Mouse (Mus musculus) E14TG2a.4 (cell line): ENCODE data around the gene Pih1d1.
"Not testable (repeated sequence)": the region's sequence is repeated elsewhere in the genome, so short reads cannot be mapped to it uniquely, and the experiment has no call there.

Experiments
- H3K27me3 ChIP-seq: 2 replicates; pipeline ENCODE4 v1.6.1; 2014; ENCODE audit warnings: low read length, control low read depth; ENCODE audit not compliant: insufficient read depth
- H3K36me3 ChIP-seq: 2 replicates; pipeline ENCODE4 v1.6.1; 2014; ENCODE audit warnings: low read length, control low read depth; ENCODE audit not compliant: insufficient read depth
- H3K4me1 ChIP-seq: replicated peaks from 2 replicates; pipeline ENCODE4 v1.6.1; 2014; ENCODE audit warnings: low read depth, low read length, control low read depth
- H3K4me3 ChIP-seq: replicated peaks from 2 replicates; pipeline ENCODE4 v1.5.1; 2014; ENCODE audit warnings: mild to moderate bottlenecking, low read length
- H3K9me3 ChIP-seq: 2 replicates; pipeline ENCODE4 v1.6.1; 2014; ENCODE audit warnings: low read length, control low read depth
- CTCF ChIP-seq: conservative IDR thresholded peaks from 2 replicates; pipeline ENCODE4 v1.5.1; 2014; ENCODE audit warnings: low read length
- NANOG ChIP-seq: IDR thresholded peaks from 2 replicates; pipeline ENCODE4 v1.6.1; 2014; ENCODE audit warnings: borderline replicate concordance, low read length, mixed read lengths
- POU5F1 ChIP-seq: IDR thresholded peaks from 2 replicates; pipeline ENCODE4 v1.6.1; 2014; ENCODE audit warnings: low read length, borderline replicate concordance

Pih1d1 gene

DNA sequence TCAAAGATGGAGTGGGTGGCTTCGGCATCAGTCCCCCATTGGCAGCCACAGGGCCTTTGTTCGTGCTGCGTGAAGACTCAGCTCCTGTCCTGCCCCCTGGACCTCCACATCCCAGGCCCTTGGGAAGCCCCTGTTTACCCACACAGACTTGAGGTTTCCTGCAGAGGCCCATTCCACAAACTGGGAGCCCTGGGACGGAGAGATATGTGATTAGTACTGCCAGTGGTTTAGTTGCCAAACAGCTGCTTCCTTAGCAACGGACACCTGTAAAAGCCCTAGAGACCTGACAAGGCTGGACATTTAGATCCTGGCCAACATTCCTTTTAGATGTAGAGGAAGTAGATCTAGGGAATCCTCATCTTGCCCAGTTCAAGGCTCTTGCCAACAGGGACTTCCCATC lies 12.2 kb upstream of the Pih1d1 start:
- no peak overlapping the region for H3K4me3 ChIP-seq
- H3K4me1 ChIP-seq: peaks cover 12% of the 10 kb centered on the region
- TF ChIP-seq CTCF: no peak
- no peak for TF ChIP-seq NANOG
- TF ChIP-seq POU5F1: no peak
- H3K36me3 ChIP-seq: peaks cover 66% of the 10 kb centered on the region
- H3K27me3 ChIP-seq: peaks cover 9% of the 10 kb centered on the region; the same call in 1 of the 2 replicates
- no peaks in the 10 kb centered on the region for H3K9me3 ChIP-seq

GRCm38 (mm10) chr7:45144368-45145174 lies 9.5 kb upstream of the Pih1d1 start:
- Histone ChIP-seq H3K4me3 (no peak overlapping the region), H3K27me3 (no peaks in the 10 kb centered on the region), H3K9me3 (no peaks in the 10 kb centered on the region), H3K4me1 (peaks cover 9% of the 10 kb centered on the region), H3K36me3 (peaks cover 93% of the 10 kb centered on the region)
- no peak for TF ChIP-seq NANOG
- TF ChIP-seq CTCF: no peak
- no peak for TF ChIP-seq POU5F1

GRCm38 (mm10) chr7:45145460-45145859 lies 8.6 kb upstream of the Pih1d1 start:
- Histone ChIP-seq H3K4me3 (no peak overlapping the region), H3K9me3 (no peaks in the 10 kb centered on the region), H3K36me3 (peaks cover 94% of the 10 kb centered on the region), H3K4me1 (peaks cover 14% of the 10 kb centered on the region), H3K27me3 (no peaks in the 10 kb centered on the region)
- no peak for TF ChIP-seq CTCF
- TF ChIP-seq POU5F1: no peak
- no peak for TF ChIP-seq NANOG

- Histone ChIP-seq H3K4me3 (no peak overlapping the region), H3K27me3 (no peaks in the 10 kb centered on the region), H3K4me1 (peaks cover 31% of the 10 kb centered on the region), H3K36me3 (peaks cover 94% of the 10 kb centered on the region), H3K9me3 (no peaks in the 10 kb centered on the region)
- TF ChIP-seq CTCF (no peak), NANOG (no peak), POU5F1 (no peak)
Measured at GRCm38 (mm10) chr7:45147267-45147666, 6.8 kb upstream of the Pih1d1 start.

GRCm38 (mm10) chr7:45147899-45148298 lies 6.2 kb upstream of the Pih1d1 start:
- no peak for TF ChIP-seq NANOG
- TF ChIP-seq CTCF: no peak
- TF ChIP-seq POU5F1: no peak
- Histone ChIP-seq H3K4me1 (peaks cover 31% of the 10 kb centered on the region), H3K36me3 (peaks cover 88% of the 10 kb centered on the region), H3K27me3 (no peaks in the 10 kb centered on the region), H3K4me3 (no peak overlapping the region), H3K9me3 (no peaks in the 10 kb centered on the region)

DNA sequence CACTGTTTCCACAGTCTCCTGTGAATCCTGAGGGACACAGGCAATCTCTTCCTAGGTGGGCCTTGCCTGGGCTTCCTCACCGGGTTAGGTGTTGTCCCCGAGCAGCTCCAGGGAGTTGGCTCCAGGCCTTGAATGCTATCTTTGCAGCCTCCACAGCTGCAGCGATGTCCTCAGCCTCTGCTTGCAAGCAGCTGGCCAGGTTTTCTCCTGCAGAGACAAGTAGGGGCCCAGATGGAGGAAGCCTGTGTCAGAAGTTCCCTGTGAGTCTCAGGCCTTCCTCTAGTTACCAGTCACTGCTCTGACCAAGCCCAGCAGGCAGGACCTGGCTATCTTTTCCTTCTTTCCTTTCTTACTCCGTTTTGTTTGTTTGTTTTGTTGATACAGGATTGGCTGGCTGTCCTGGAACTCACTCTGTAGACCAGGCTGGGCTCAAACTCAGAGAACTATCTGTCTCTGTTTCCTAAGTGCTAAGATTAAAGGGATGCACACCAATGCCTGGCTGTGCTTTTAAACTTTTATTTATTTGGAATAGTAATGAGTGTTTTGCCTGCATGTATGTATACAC lies 5.5 kb upstream of the Pih1d1 start:
- Histone ChIP-seq H3K9me3 (no peaks in the 10 kb centered on the region), H3K4me3 (no peak overlapping the region), H3K27me3 (no peaks in the 10 kb centered on the region), H3K4me1 (peaks cover 37% of the 10 kb centered on the region), H3K36me3 (peaks cover 81% of the 10 kb centered on the region)
- TF ChIP-seq CTCF: no peak
- no peak for TF ChIP-seq POU5F1
- TF ChIP-seq NANOG: no peak

GRCm38 (mm10) chr7:45149545-45149944 lies 4.6 kb upstream of the Pih1d1 start:
- peaks cover 71% of the 10 kb centered on the region for H3K36me3 ChIP-seq
- TF ChIP-seq CTCF: no peak
- TF ChIP-seq NANOG: no peak
- no peak for TF ChIP-seq POU5F1
- H3K4me3 ChIP-seq: no peak overlapping the region

GRCm38 (mm10) chr7:45150321-45150720 lies 3.8 kb upstream of the Pih1d1 start:
- no peaks in the 10 kb centered on the region for H3K9me3 ChIP-seq
- H3K36me3 ChIP-seq: peaks cover 63% of the 10 kb centered on the region
- no peaks in the 10 kb centered on the region for H3K27me3 ChIP-seq
- peaks cover 43% of the 10 kb centered on the region for H3K4me1 ChIP-seq
- H3K4me3 ChIP-seq: no peak overlapping the region
- TF ChIP-seq POU5F1 (no peak), CTCF (no peak), NANOG (no peak)

More at GRCm38 (mm10) chr7:45149545-45149944, 4.6 kb upstream of the Pih1d1 start:
- Histone ChIP-seq H3K27me3 (no peaks in the 10 kb centered on the region), H3K9me3 (no peaks in the 10 kb centered on the region), H3K4me1 (peaks cover 37% of the 10 kb centered on the region)

DNA sequence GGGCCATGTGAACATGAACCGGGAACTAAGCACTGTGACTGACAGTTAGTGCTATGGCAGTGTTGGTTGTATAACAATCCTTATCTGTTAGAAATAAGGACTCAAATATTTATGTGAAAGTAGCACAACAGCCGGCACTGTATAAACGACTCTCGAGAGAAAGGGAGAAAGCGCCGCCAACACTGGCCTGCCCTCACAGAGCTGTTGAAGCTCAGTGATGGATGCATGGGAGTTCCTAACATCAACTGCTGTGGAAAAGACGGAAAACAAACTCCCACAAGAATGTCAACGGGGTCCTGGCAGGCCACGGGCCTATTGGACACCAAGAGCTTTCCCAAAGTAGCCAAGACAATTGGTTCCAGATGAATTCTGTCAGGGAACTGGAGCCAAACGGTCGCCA lies 2.8 kb upstream of the Pih1d1 start:
- TF ChIP-seq NANOG (no peak), CTCF (no peak), POU5F1 (no peak)
- Histone ChIP-seq H3K36me3 (peaks cover 54% of the 10 kb centered on the region), H3K4me3 (no peak overlapping the region), H3K4me1 (peaks cover 53% of the 10 kb centered on the region), H3K9me3 (no peaks in the 10 kb centered on the region), H3K27me3 (no peaks in the 10 kb centered on the region)

DNA sequence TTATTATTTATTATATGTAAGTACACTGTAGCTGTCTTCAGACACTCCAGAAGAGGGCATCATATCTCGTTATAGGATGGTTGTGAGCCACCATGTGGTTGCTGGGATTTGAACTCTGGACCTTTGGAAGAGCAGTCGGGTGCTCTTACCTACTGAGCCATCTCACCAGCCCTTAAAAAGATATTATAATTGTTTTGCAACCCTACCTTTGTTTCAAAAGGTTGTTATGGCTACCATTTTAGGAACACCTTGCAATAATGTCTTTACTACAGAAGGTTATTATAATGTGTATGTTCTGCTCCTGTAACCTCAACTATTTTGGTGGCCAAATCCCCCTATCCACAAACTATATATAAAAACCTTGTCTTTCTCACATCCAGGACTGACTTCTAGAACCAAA lies 1.1 kb upstream of the Pih1d1 start:
- Histone ChIP-seq H3K36me3 (peaks cover 46% of the 10 kb centered on the region), H3K4me3 (peak overlapping the region; percentile 89), H3K4me1 (peaks cover 59% of the 10 kb centered on the region)
- not testable (repeated sequence) for H3K9me3 ChIP-seq, H3K27me3 ChIP-seq
